Mouse (Mus musculus) embryonic facial prominence, embryonic 10.5 days (tissue): Measurements from ENCODE around the gene Lpin1. TPM values are rescaled to one million over a fixed set of nuclear protein-coding genes. Genes with fewer than 3 reads are reported as not detected.
A peak's percentile ranks its signal among the peaks of the same experiment; 100 is the strongest.

ENCODE experiments used
- DNase-seq: peaks from one replicate; pipeline ENCODE4 v3.0.0-alpha.2; 2017; ENCODE audit warnings: low spot score
- H3K27ac ChIP-seq: fragments of 300-500 bp; sonication (generic); replicated peaks from 2 replicates; pipeline ENCODE4 v1.5.1; 2016; ENCODE audit warnings: mild to moderate bottlenecking
- H3K27me3 ChIP-seq: fragments of 300-500 bp; sonication (generic); replicated peaks from 2 replicates; pipeline ENCODE4 v1.6.1; 2016; ENCODE audit warnings: low read depth, mild to moderate bottlenecking; ENCODE audit not compliant: poor library complexity, severe bottlenecking
- H3K36me3 ChIP-seq: fragments of 300-500 bp; sonication (generic); replicated peaks from 2 replicates; pipeline ENCODE4 v1.6.1; 2016; ENCODE audit warnings: mild to moderate bottlenecking, moderate library complexity
- H3K4me1 ChIP-seq: fragments of 300-500 bp; sonication (generic); 2 replicates; pipeline ENCODE4 v1.6.1; 2016
- H3K4me3 ChIP-seq: fragments of 300-500 bp; sonication (generic); 2 replicates; pipeline ENCODE4 v1.5.1; 2016; ENCODE audit warnings: mild to moderate bottlenecking, moderate library complexity
- H3K9me3 ChIP-seq: fragments of 300-500 bp; sonication (generic); 2 replicates; pipeline ENCODE4 v1.6.1; 2016; ENCODE audit warnings: mild to moderate bottlenecking
- WGBS: fragments of 180-500 bp; shearing (Covaris S2); methylation state at CpG from one replicate; pipeline ENCODE4 v1.1.7; 2016; 5-methylcytosine and 5-hydroxymethylcytosine counted together
- polyA plus RNA-seq: library from polyadenylated mRNA; unstranded; fragments of >200 nt; fragmentation: Nextera tagmentation; extraction: Ambion mirVana; gene quantifications from 2 replicates; pipeline ENCODE4 v1.2.1, GENCODE M21; 2016

Lpin1 gene
- polyA plus RNA-seq, 1 experiment from 2014 or later, result 6.2 TPM

GRCm38 (mm10) chr12:16584964-16585363 is 25.8 kb downstream of the Lpin1 start:
- no peak for DNase-seq
- H3K27ac ChIP-seq, result no peak overlapping the region
- no peaks in the 10 kb centered on the region for H3K27me3 ChIP-seq
- no peaks in the 10 kb centered on the region for H3K9me3 ChIP-seq
- no peaks in the 10 kb centered on the region for H3K36me3 ChIP-seq
- WGBS, result 90% methylated on average over 3 of the region's 3 CpGs
- H3K4me3 ChIP-seq, result no peak overlapping the region
- H3K4me1 ChIP-seq, result peaks cover 32% of the 10 kb centered on the region

- Histone ChIP-seq H3K4me1 (peaks cover 24% of the 10 kb centered on the region), H3K27me3 (no peaks in the 10 kb centered on the region), H3K4me3 (no peak overlapping the region), H3K9me3 (no peaks in the 10 kb centered on the region), H3K27ac (no peak overlapping the region), H3K36me3 (peaks cover 5% of the 10 kb centered on the region; the same call in 1 of the 2 replicates)
- no peak for DNase-seq
- WGBS, result 44% methylated on average over 14 of the region's 14 CpGs
These were observed 26.6 kb downstream of the Lpin1 start for GRCm38 (mm10) chr12:16584035-16584682.

GRCm38 (mm10) chr12:16583313-16583712 is 27.5 kb downstream of the Lpin1 start:
- no peak overlapping the region for H3K4me3 ChIP-seq
- peaks cover 15% of the 10 kb centered on the region for H3K4me1 ChIP-seq
- DNase-seq, result no peak
- H3K9me3 ChIP-seq, result no peaks in the 10 kb centered on the region
- H3K36me3 ChIP-seq, result peaks cover 13% of the 10 kb centered on the region
- H3K27me3 ChIP-seq, result no peaks in the 10 kb centered on the region
- 93% methylated on average over 3 of the region's 3 CpGs for WGBS
- H3K27ac ChIP-seq, result no peak overlapping the region

- Histone ChIP-seq H3K4me3 (no peak overlapping the region), H3K4me1 (peaks cover 4% of the 10 kb centered on the region), H3K27me3 (no peaks in the 10 kb centered on the region), H3K27ac (no peak overlapping the region), H3K36me3 (peaks cover 34% of the 10 kb centered on the region), H3K9me3 (no peaks in the 10 kb centered on the region)
- 85% methylated on average over 9 of the region's 9 CpGs for WGBS
- no peak for DNase-seq
These were observed 30.5 kb downstream of the Lpin1 start for GRCm38 (mm10) chr12:16580306-16580705.

GRCm38 (mm10) chr12:16577665-16578233 is 33.0 kb downstream of the Lpin1 start:
- Histone ChIP-seq H3K4me1 (no peaks in the 10 kb centered on the region), H3K9me3 (no peaks in the 10 kb centered on the region), H3K27ac (no peak overlapping the region), H3K4me3 (no peak overlapping the region), H3K27me3 (no peaks in the 10 kb centered on the region), H3K36me3 (peaks cover 56% of the 10 kb centered on the region)
- 83% methylated on average over 9 of the region's 9 CpGs for WGBS
- DNase-seq, result no peak

- Histone ChIP-seq H3K9me3 (no peaks in the 10 kb centered on the region), H3K36me3 (peaks cover 53% of the 10 kb centered on the region), H3K4me3 (no peak overlapping the region), H3K27me3 (no peaks in the 10 kb centered on the region), H3K27ac (no peak overlapping the region), H3K4me1 (no peaks in the 10 kb centered on the region)
- WGBS, result 91% methylated on average over 10 of the region's 10 CpGs
- DNase-seq, result no peak
These were observed 39.5 kb downstream of the Lpin1 start for GRCm38 (mm10) chr12:16571278-16571677.

- Histone ChIP-seq H3K4me1 (no peaks in the 10 kb centered on the region), H3K9me3 (no peaks in the 10 kb centered on the region), H3K36me3 (peaks cover 57% of the 10 kb centered on the region), H3K27me3 (no peaks in the 10 kb centered on the region), H3K4me3 (no peak overlapping the region), H3K27ac (no peak overlapping the region)
- WGBS, result 89% methylated on average over 10 of the region's 10 CpGs
- no peak for DNase-seq
These were observed 40.2 kb downstream of the Lpin1 start for GRCm38 (mm10) chr12:16570371-16571060.

- no peak for DNase-seq
- no peak overlapping the region for H3K27ac ChIP-seq
- H3K27me3 ChIP-seq, result no peaks in the 10 kb centered on the region
- H3K36me3 ChIP-seq, result peaks cover 60% of the 10 kb centered on the region
- no peaks in the 10 kb centered on the region for H3K4me1 ChIP-seq
- WGBS, result 78% methylated on average over 11 of the region's 11 CpGs
- no peak overlapping the region for H3K4me3 ChIP-seq
- H3K9me3 ChIP-seq, result no peaks in the 10 kb centered on the region
These were observed 41.7 kb downstream of the Lpin1 start for GRCm38 (mm10) chr12:16568936-16569650.

GRCm38 (mm10) chr12:16568496-16568895 is 42.3 kb downstream of the Lpin1 start:
- Histone ChIP-seq H3K27ac (no peak overlapping the region), H3K27me3 (no peaks in the 10 kb centered on the region)
- 28% methylated on average over 4 of the region's 4 CpGs for WGBS

GRCm38 (mm10) chr12:16568090-16568489 is 42.7 kb downstream of the Lpin1 start:
- H3K27me3 ChIP-seq, result no peaks in the 10 kb centered on the region
- no peak overlapping the region for H3K4me3 ChIP-seq
- H3K27ac ChIP-seq, result no peak overlapping the region
- WGBS, result 85% methylated on average over 6 of the region's 6 CpGs
- no peak for DNase-seq
- no peaks in the 10 kb centered on the region for H3K4me1 ChIP-seq
- H3K9me3 ChIP-seq, result no peaks in the 10 kb centered on the region
- H3K36me3 ChIP-seq, result peaks cover 63% of the 10 kb centered on the region

More at GRCm38 (mm10) chr12:16568496-16568895, 42.3 kb downstream of the Lpin1 start:
- no peak overlapping the region for H3K4me3 ChIP-seq
- H3K36me3 ChIP-seq, result peaks cover 61% of the 10 kb centered on the region
- H3K9me3 ChIP-seq, result no peaks in the 10 kb centered on the region
- DNase-seq, result peak; percentile 62
- H3K4me1 ChIP-seq, result no peaks in the 10 kb centered on the region

- Histone ChIP-seq H3K4me3 (no peak overlapping the region), H3K27ac (no peak overlapping the region), H3K27me3 (no peaks in the 10 kb centered on the region), H3K9me3 (no peaks in the 10 kb centered on the region), H3K4me1 (no peaks in the 10 kb centered on the region), H3K36me3 (peaks cover 70% of the 10 kb centered on the region)
- WGBS, result 72% methylated on average over 9 of the region's 9 CpGs
- peak; percentile 51 for DNase-seq
These were observed 47.3 kb downstream of the Lpin1 start for GRCm38 (mm10) chr12:16563427-16563826.

- no peak for DNase-seq
- WGBS, result 89% methylated on average over 10 of the region's 10 CpGs
- H3K36me3 ChIP-seq, result peaks cover 75% of the 10 kb centered on the region
- H3K9me3 ChIP-seq, result no peaks in the 10 kb centered on the region
- no peaks in the 10 kb centered on the region for H3K27me3 ChIP-seq
- no peak overlapping the region for H3K4me3 ChIP-seq
- H3K27ac ChIP-seq, result no peak overlapping the region
- no peaks in the 10 kb centered on the region for H3K4me1 ChIP-seq
These were observed 48.1 kb downstream of the Lpin1 start for GRCm38 (mm10) chr12:16562647-16563046.
